Mouse (Mus musculus): ENCODE results near the gene Tex21. TPM values are rescaled to one million over a fixed set of nuclear protein-coding genes. Genes with fewer than 3 reads are reported as not detected.

Gene Tex21
- not detected in 2 replicates for polyA plus RNA-seq (2015; fragmentation: Nextera tagmentation; extraction: Ambion mirVana)

DNA sequence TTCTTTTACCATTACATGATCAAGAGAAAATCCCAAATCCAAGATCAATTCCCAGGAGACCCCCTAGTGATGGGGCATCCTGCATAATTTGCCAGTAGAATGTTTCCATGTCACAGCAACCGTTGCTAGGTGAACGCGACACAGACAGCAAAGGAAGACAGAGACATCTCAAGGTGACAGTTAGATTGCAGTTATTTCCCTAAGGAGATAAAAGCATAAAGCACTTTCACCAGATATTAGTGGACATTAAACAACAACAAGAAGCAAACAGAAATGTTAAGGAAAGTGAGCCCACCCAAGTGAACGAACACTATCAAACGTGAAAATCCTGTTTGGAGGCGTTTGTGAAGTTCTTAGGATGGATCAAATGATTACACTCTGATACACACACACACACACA lies at the start of gene Tex21:
TSS of gene Tex21 (minus strand) at position 101 of the 400 bp plus-strand sequence.
- H3K9me3 ChIP-seq = no peaks in the 10 kb centered on the region
- H3K27me3 ChIP-seq = no peaks in the 10 kb centered on the region
- no peak for ATAC-seq (ENCODE audit: low FRiP score, low read depth)
- 65% methylated on average over 6 of the region's 6 CpGs for WGBS
- H3K36me3 ChIP-seq = no peaks in the 10 kb centered on the region
- no peak within 1 kb of the TSS for H3K4me3 ChIP-seq
- H3K27ac ChIP-seq (replicated peaks) = no peak within 1 kb of the TSS
- no peaks in the 10 kb centered on the region for H3K4me1 ChIP-seq (replicated peaks)
- H3K9ac ChIP-seq = no peak within 1 kb of the TSS
- H3K4me2 ChIP-seq = no peak within 1 kb of the TSS

GRCm38 (mm10) chr12:76293192-76293591 lies 46.6 kb upstream of the Tex21 start:
- no peaks in the 10 kb centered on the region for H3K27me3 ChIP-seq
- no peak overlapping the region for H3K9ac ChIP-seq
- H3K4me1 ChIP-seq (replicated peaks) = no peaks in the 10 kb centered on the region
- H3K9me3 ChIP-seq = no peaks in the 10 kb centered on the region
- WGBS = 66% methylated on average over 7 of the region's 7 CpGs
- peaks cover 28% of the 10 kb centered on the region for H3K36me3 ChIP-seq
- H3K27ac ChIP-seq (replicated peaks) = no peak overlapping the region
- H3K4me2 ChIP-seq = no peak overlapping the region
- H3K4me3 ChIP-seq = no peak overlapping the region
- ATAC-seq (ENCODE audit: low FRiP score, low read depth) = no peak

GRCm38 (mm10) chr12:76290271-76290670 lies 43.7 kb upstream of the Tex21 start:
- no peak overlapping the region for H3K4me2 ChIP-seq
- H3K9ac ChIP-seq = no peak overlapping the region
- peaks cover 20% of the 10 kb centered on the region for H3K36me3 ChIP-seq
- 92% methylated on average over 2 of the region's 2 CpGs for WGBS
- ATAC-seq (ENCODE audit: low FRiP score, low read depth) = no peak
- H3K4me1 ChIP-seq (replicated peaks) = peaks cover 8% of the 10 kb centered on the region
- no peak overlapping the region for H3K4me3 ChIP-seq
- no peaks in the 10 kb centered on the region for H3K9me3 ChIP-seq
- H3K27ac ChIP-seq (replicated peaks) = no peak overlapping the region
- no peaks in the 10 kb centered on the region for H3K27me3 ChIP-seq

DNA sequence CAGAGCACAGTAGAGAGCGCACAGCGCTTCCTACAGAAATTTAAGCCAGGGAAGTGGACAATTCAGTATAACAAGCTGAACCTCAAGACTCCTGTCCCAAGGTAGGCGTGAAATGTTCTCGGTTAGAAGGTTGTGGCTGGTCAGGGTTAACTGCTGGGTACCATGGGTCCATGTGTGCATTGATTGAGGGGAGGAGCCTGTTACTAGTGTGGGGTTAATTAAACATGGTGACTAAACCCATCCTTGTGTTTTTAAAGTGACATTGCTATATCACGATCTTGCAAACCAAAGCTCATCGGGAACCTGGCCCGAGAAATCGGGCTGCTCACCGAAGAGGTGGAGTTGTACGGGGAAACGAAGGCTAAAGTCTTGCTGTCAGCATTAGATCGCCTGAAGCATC lies 42.9 kb upstream of the Tex21 start:
- 94% methylated on average over 12 of the region's 12 CpGs for WGBS
- no peak overlapping the region for H3K27ac ChIP-seq (replicated peaks)
- no peak for ATAC-seq (ENCODE audit: low FRiP score, low read depth)

DNA sequence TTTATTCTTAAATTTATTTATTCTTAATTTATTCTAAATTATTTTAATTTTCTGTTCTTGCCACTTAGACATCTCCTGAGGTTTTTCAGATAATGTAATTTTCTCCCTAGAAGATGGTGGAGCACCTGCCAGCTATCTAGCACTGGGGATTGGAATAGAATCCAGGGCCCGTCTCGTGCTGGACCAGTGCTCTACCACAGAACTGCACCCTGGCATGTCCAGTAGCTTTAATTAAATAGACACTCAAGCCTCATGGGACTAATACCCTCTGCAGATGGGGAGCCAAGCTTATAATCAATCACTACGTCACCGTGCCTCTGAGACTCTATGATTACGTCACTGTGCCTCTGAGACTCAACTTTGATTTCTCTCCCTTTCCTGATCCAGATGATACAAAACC lies 41.9 kb upstream of the Tex21 start:
- H3K4me1 ChIP-seq (replicated peaks) = peaks cover 8% of the 10 kb centered on the region
- H3K4me3 ChIP-seq = no peak overlapping the region
- H3K9ac ChIP-seq = no peak overlapping the region
- H3K27ac ChIP-seq (replicated peaks) = peak overlapping the region; percentile 51
- H3K36me3 ChIP-seq = peaks cover 20% of the 10 kb centered on the region
- no peaks in the 10 kb centered on the region for H3K27me3 ChIP-seq
- no peaks in the 10 kb centered on the region for H3K9me3 ChIP-seq
- H3K4me2 ChIP-seq = no peak overlapping the region
- peak; percentile 71 for ATAC-seq (ENCODE audit: low FRiP score, low read depth)
- 26% methylated on average over 5 of the region's 5 CpGs for WGBS

More for the DNA sequence above, 42.9 kb upstream of the Tex21 start:
- Histone ChIP-seq H3K4me2 (no peak overlapping the region), H3K27me3 (no peaks in the 10 kb centered on the region), H3K9me3 (no peaks in the 10 kb centered on the region), H3K36me3 (peaks cover 20% of the 10 kb centered on the region), H3K4me1 (replicated peaks) (peaks cover 8% of the 10 kb centered on the region), H3K4me3 (no peak overlapping the region), H3K9ac (no peak overlapping the region)

DNA sequence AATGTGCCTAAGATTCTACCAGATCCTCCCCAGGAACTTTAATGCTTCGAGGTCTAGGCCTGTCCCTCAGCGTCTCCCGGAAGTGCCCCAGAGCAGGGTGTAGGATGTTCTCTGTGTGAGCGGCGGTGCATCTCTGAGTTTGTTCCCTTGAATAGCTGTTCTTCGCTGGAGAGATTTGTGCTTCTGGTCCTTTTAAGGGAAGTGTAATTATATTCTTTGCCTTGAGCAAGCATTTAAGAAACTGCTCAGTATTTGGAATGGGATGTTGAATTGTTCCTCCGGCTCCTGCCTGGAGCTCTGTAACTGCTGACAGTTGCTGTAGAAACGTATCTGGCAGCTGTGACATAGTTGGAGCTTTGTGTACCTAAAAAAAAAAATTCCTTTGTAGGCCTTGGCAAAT lies 41.4 kb upstream of the Tex21 start:
- Histone ChIP-seq H3K27ac (replicated peaks) (peak overlapping the region; percentile 66), H3K36me3 (peaks cover 23% of the 10 kb centered on the region), H3K27me3 (no peaks in the 10 kb centered on the region), H3K9me3 (no peaks in the 10 kb centered on the region), H3K4me2 (no peak overlapping the region), H3K4me3 (no peak overlapping the region), H3K9ac (no peak overlapping the region), H3K4me1 (replicated peaks) (peaks cover 8% of the 10 kb centered on the region)
- no peak for ATAC-seq (ENCODE audit: low FRiP score, low read depth)
- WGBS = 26% methylated on average over 8 of the region's 8 CpGs

- Histone ChIP-seq H3K9me3 (no peaks in the 10 kb centered on the region), H3K36me3 (peaks cover 10% of the 10 kb centered on the region), H3K4me2 (no peak overlapping the region), H3K4me1 (replicated peaks) (peaks cover 8% of the 10 kb centered on the region), H3K4me3 (no peak overlapping the region), H3K27ac (replicated peaks) (no peak overlapping the region; the same call in 1 of the 2 replicates), H3K27me3 (no peaks in the 10 kb centered on the region), H3K9ac (no peak overlapping the region)
- 57% methylated on average over 6 of the region's 6 CpGs for WGBS
- no peak for ATAC-seq (ENCODE audit: low FRiP score, low read depth)
Measured at GRCm38 (mm10) chr12:76285418-76285817, 38.9 kb upstream of the Tex21 start.

GRCm38 (mm10) chr12:76282532-76283173 lies 36.1 kb upstream of the Tex21 start:
- H3K4me3 ChIP-seq = no peak overlapping the region
- H3K9ac ChIP-seq = no peak overlapping the region
- H3K4me2 ChIP-seq = no peak overlapping the region
- H3K27me3 ChIP-seq = no peaks in the 10 kb centered on the region
- peaks cover 6% of the 10 kb centered on the region; the same call in 1 of the 2 replicates for H3K36me3 ChIP-seq
- 76% methylated on average over 17 of the region's 17 CpGs for WGBS
- no peaks in the 10 kb centered on the region for H3K9me3 ChIP-seq
- peaks cover 3% of the 10 kb centered on the region for H3K4me1 ChIP-seq (replicated peaks)
- no peak overlapping the region; the same call in 1 of the 2 replicates for H3K27ac ChIP-seq (replicated peaks)
- no peak for ATAC-seq (ENCODE audit: low FRiP score, low read depth)

DNA sequence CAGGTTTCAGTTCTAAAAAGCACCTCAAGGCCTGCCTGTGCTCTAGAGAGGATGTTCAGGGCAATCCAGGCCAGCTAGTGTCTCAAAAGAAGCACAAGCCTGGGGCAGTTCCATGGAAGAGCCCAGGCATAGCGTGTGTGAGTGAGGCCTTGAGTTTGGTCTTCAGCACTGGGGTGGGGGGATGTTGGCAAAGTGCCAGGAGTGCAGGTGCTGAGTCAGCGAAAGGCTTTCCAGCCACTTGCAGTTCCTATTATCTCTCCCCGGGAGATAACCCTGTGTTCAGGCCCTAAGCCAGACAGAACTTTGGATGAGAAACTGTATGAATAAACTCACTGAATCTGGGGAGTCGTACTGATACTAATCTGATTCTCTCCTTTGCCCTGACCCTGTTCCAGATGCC lies 35.6 kb upstream of the Tex21 start:
- peak; percentile 61 for ATAC-seq (ENCODE audit: low FRiP score, low read depth)

DNA sequence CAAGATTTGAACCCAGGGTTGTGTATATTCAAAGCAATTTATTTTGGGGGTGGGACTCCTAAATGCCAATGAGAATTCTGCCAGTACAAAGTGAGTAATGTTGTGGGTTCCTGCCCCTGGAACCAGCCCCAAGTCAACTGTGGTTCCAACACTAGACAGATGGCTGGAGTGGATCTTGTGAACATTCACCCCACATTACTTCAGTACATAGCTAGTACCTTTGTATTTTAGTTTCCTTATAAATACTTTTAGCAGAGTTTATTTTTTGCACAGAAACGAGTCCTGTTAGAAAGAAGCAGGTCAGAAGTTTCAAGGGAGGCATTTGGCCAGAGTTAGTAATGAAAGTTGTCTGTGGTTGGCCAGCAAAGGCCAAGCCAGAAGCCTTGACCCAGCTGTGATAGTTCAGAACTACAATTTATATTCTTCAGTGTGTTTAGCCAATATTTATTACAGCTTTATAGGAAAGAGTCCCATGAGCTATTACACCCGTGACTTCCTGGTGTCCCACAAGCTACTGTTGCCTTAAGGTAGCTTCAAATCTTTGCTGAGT lies 34.6 kb upstream of the Tex21 start:
- H3K4me2 ChIP-seq = no peak overlapping the region
- H3K4me1 ChIP-seq (replicated peaks) = no peaks in the 10 kb centered on the region; the same call in 1 of the 2 replicates
- no peak overlapping the region for H3K4me3 ChIP-seq
- H3K27me3 ChIP-seq = no peaks in the 10 kb centered on the region
- WGBS = 91% methylated on average over 2 of the region's 2 CpGs
- H3K27ac ChIP-seq (replicated peaks) = no peak overlapping the region
- H3K9me3 ChIP-seq = no peaks in the 10 kb centered on the region
- no peak overlapping the region for H3K9ac ChIP-seq
- ATAC-seq (ENCODE audit: low FRiP score, low read depth) = no peak
- peaks cover 6% of the 10 kb centered on the region; the same call in 1 of the 2 replicates for H3K36me3 ChIP-seq

More for the DNA sequence above, 35.6 kb upstream of the Tex21 start:
- Histone ChIP-seq H3K9ac (no peak overlapping the region), H3K27me3 (no peaks in the 10 kb centered on the region), H3K4me2 (no peak overlapping the region), H3K4me3 (no peak overlapping the region), H3K36me3 (peaks cover 6% of the 10 kb centered on the region; the same call in 1 of the 2 replicates), H3K9me3 (no peaks in the 10 kb centered on the region), H3K27ac (replicated peaks) (no peak overlapping the region), H3K4me1 (replicated peaks) (no peaks in the 10 kb centered on the region; the same call in 1 of the 2 replicates)
- WGBS = 37% methylated on average over 4 of the region's 4 CpGs

DNA sequence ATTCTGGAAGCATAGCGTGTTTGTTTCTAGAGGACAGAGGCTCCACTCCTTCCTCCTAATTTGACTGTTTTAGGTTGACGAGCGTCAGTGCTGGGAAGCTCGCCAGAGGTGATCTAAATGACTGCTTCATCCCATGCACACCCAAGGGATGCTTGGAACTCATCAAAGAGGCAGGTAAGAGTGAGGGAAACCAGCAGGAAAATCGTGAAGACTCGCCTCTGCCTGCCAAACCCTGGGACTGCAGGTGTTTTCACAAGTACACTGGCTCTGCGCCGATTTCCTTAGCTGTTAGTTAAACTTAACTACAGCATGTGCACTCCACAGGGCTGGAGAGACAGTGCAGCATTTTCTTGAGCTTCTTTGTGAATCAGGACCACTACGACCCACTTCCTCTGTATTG lies 34.0 kb upstream of the Tex21 start:
- no peak overlapping the region for H3K9ac ChIP-seq
- WGBS = 83% methylated on average over 9 of the region's 9 CpGs
- H3K4me2 ChIP-seq = no peak overlapping the region
- no peaks in the 10 kb centered on the region for H3K27me3 ChIP-seq
- no peaks in the 10 kb centered on the region for H3K9me3 ChIP-seq
- H3K27ac ChIP-seq (replicated peaks) = no peak overlapping the region
- no peak overlapping the region for H3K4me3 ChIP-seq
- ATAC-seq (ENCODE audit: low FRiP score, low read depth) = no peak
- no peaks in the 10 kb centered on the region; the same call in 1 of the 2 replicates for H3K4me1 ChIP-seq (replicated peaks)
- peaks cover 6% of the 10 kb centered on the region; the same call in 1 of the 2 replicates for H3K36me3 ChIP-seq

- 83% methylated on average over 6 of the region's 6 CpGs for WGBS
- H3K9ac ChIP-seq = no peak overlapping the region
- no peaks in the 10 kb centered on the region for H3K9me3 ChIP-seq
- H3K36me3 ChIP-seq = peaks cover 5% of the 10 kb centered on the region
- no peak for ATAC-seq (ENCODE audit: low FRiP score, low read depth)
- H3K4me2 ChIP-seq = no peak overlapping the region
- no peak overlapping the region for H3K27ac ChIP-seq (replicated peaks)
- no peaks in the 10 kb centered on the region; the same call in 1 of the 2 replicates for H3K4me1 ChIP-seq (replicated peaks)
- H3K4me3 ChIP-seq = no peak overlapping the region
- H3K27me3 ChIP-seq = no peaks in the 10 kb centered on the region
Measured at GRCm38 (mm10) chr12:76278209-76278608, 31.7 kb upstream of the Tex21 start.

All from hindbrain, embryonic 15.5 days (tissue).